Mouse (Mus musculus): ENCODE results near the gene 1700080E11Rik. TPM values are rescaled to one million over a fixed set of nuclear protein-coding genes. Genes with fewer than 3 reads are reported as not detected.
"Not testable (repeated sequence)": the region's sequence is repeated elsewhere in the genome, so short reads cannot be mapped to it uniquely, and the experiment has no call there.

The 1700080E11Rik gene
- polyA plus RNA-seq, 1 experiment from 2014 or later, result not detected

DNA sequence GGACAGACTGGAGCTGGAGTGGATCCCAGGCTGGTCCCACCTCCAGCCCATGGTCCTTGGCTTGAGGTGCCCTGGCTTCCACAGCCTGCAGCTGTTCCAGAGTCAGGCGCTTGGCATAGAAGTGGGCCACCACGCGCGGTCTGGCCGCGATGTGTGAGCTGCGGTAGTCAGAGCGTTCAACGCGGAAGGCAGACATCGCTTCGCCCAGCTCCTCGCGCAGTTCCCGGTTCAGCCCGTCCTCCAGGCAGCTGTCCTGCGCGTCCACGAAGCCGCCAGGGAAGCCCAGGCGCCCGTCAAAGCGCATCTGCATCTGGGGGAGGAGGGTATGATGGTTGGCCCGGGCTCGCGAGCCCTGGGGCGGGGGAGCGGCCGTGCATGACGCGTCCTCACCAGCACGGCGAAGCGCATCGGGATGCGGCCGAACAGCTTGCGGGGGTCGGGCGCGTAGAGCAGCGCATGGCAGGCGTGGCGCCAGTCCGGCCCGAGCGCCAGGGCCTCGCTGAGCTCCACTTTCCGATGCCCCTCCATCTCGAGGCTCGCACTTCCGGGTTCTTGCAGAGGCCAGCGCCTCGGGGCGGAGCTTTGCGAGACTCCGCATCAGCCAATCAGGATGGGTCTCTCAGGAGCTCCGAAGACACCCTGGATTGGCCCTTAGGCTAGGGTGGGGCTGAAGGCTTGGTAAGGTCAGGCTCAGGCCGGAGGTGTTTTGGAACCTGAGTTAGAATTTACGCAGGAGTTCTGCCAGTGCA is 13.5 kb downstream of the 1700080E11Rik start, which contains the start of gene Nudt16:
Gene Nudt16 (minus strand): TSS at position 572 of the 749 bp plus-strand sequence.
- Histone ChIP-seq H3K4me1 (ENCODE audit: control insufficient read depth in 2 of 2, insufficient read depth in 2 of 2, low read length in 2 of 2) (peaks cover 4 to 10% of the 10 kb centered on the region in 2 experiments; a peak in 3 of 4 replicates), H3K4me3 (ENCODE audit: control insufficient read depth in 1 of 2, insufficient read depth in 1 of 2, low read depth in 1 of 2, low read length in 2 of 2) (peak within 1 kb of the TSS; percentile 74 to 77), H3K27ac (replicated peaks in 1 of 2; ENCODE audit: control insufficient read depth in 1 of 2, insufficient read depth in 1 of 2, low read depth in 2 of 2, low read length in 2 of 2) (peak within 1 kb of the TSS; percentile 47 to 55), H3K36me3 (ENCODE audit: control insufficient read depth, insufficient read depth, low read length) (no peaks in the 10 kb centered on the region), H3K9ac (ENCODE audit: low read length) (peak within 1 kb of the TSS; percentile 81), H3K4me2 (ENCODE audit: low read length) (peak within 1 kb of the TSS; percentile 95), H3K9me3 (ENCODE audit: control insufficient read depth, low read length) (no peaks in the 10 kb centered on the region), H3K27me3 (ENCODE audit: control insufficient read depth, insufficient read depth, low read length) (no peaks in the 10 kb centered on the region)
- under 1% methylated on average over 52 of the region's 60 CpGs for WGBS
- peak; percentile 98 for ATAC-seq (ENCODE audit: insufficient number of reproducible peaks, insufficient read depth, low FRiP score, low read depth)

DNA sequence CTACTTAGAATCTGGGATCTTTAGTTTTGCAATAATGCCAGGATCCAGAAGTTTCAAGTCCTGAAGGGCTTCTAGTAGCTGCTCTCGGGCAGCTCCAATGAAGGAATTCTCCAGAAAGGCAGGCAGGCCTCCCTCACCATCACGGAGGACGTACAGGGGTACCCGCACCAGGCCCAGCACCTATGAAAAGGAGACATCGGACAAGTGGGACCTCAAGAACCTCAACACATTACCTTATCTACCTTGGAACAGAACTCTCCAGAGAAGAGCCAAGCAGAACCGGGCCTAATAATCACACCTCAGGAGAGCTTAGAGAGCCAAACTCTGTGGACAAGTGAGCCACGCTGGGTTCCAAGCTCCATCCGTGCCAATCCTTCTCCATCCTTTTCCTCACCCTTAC is 14.6 kb downstream of the 1700080E11Rik start:
- Histone ChIP-seq H3K27ac (replicated peaks in 1 of 2; ENCODE audit: control insufficient read depth in 1 of 2, insufficient read depth in 1 of 2, low read depth in 2 of 2, low read length in 2 of 2) (no peak overlapping the region), H3K27me3 (ENCODE audit: control insufficient read depth, insufficient read depth, low read length) (no peaks in the 10 kb centered on the region), H3K4me1 (ENCODE audit: control insufficient read depth in 2 of 2, insufficient read depth in 2 of 2, low read length in 2 of 2) (peaks cover 4 to 10% of the 10 kb centered on the region in 2 experiments; a peak in 3 of 4 replicates), H3K4me2 (ENCODE audit: low read length) (peak overlapping the region; percentile 95; the same call in 1 of the 2 replicates), H3K9me3 (ENCODE audit: control insufficient read depth, low read length) (no peaks in the 10 kb centered on the region), H3K36me3 (ENCODE audit: control insufficient read depth, insufficient read depth, low read length) (no peaks in the 10 kb centered on the region), H3K4me3 (ENCODE audit: control insufficient read depth in 1 of 2, insufficient read depth in 1 of 2, low read depth in 1 of 2, low read length in 2 of 2) (no peak overlapping the region), H3K9ac (ENCODE audit: low read length) (no peak overlapping the region)
- 90% methylated on average over 8 of the region's 8 CpGs for WGBS
- ATAC-seq (ENCODE audit: insufficient number of reproducible peaks, insufficient read depth, low FRiP score, low read depth), result no peak

DNA sequence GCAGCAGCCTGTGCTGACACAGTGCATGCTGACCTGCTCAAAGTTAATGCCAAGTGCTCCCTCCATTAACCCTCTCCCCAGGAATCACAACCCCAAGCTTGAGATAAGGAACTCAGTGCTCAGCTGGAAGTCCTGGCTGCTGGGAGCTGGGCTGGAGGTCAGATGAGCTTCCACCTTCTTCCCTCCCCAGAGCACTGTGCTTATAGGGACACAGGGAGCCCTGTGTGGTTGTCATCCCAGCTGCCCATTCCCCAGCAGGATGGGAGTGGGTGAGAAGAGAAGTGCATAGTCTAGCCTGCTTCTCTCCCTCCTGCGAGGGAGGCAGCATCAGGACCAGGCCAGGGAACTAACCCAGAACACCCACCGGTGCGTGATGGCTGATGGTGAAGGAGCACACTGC is 19.7 kb downstream of the 1700080E11Rik start:
- 43% methylated on average over 3 of the region's 3 CpGs for WGBS
- not testable (repeated sequence) for ATAC-seq (ENCODE audit: insufficient number of reproducible peaks, insufficient read depth, low FRiP score, low read depth); H3K27ac ChIP-seq (replicated peaks in 1 of 2; ENCODE audit: control insufficient read depth in 1 of 2, insufficient read depth in 1 of 2, low read depth in 2 of 2, low read length in 2 of 2); H3K4me1 ChIP-seq (ENCODE audit: control insufficient read depth in 2 of 2, insufficient read depth in 2 of 2, low read length in 2 of 2); H3K4me3 ChIP-seq (ENCODE audit: control insufficient read depth in 1 of 2, insufficient read depth in 1 of 2, low read depth in 1 of 2, low read length in 2 of 2); H3K9ac ChIP-seq (ENCODE audit: low read length); H3K36me3 ChIP-seq (ENCODE audit: control insufficient read depth, insufficient read depth, low read length); H3K9me3 ChIP-seq (ENCODE audit: control insufficient read depth, low read length); H3K27me3 ChIP-seq (ENCODE audit: control insufficient read depth, insufficient read depth, low read length); H3K4me2 ChIP-seq (ENCODE audit: low read length)

DNA sequence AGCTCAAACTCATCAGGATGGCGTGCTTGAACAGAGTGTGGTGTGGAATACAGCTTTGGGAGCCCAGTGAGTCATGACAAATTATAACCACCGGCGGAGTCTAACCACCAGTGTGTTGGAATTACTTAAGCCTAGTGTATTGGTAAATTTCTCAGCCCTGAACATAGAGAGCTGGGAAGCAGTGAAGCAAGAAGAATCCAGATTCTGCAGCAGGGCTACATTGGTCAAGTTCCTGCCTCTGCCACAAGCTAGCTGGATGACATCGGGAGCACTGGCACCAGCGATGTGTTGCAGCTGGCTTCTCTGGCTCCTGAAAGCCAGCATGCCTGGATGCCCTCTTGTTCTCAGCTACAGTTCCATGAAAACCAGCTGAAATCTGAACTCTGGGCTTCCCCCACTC is 41.0 kb downstream of the 1700080E11Rik start:
- Histone ChIP-seq H3K36me3 (ENCODE audit: control insufficient read depth, insufficient read depth, low read length) (no peaks in the 10 kb centered on the region), H3K4me1 (ENCODE audit: control insufficient read depth in 2 of 2, insufficient read depth in 2 of 2, low read length in 2 of 2) (no peaks in the 10 kb centered on the region), H3K4me3 (ENCODE audit: control insufficient read depth in 1 of 2, insufficient read depth in 1 of 2, low read depth in 1 of 2, low read length in 2 of 2) (no peak overlapping the region), H3K9ac (ENCODE audit: low read length) (no peak overlapping the region), H3K27ac (replicated peaks in 1 of 2; ENCODE audit: control insufficient read depth in 1 of 2, insufficient read depth in 1 of 2, low read depth in 2 of 2, low read length in 2 of 2) (no peak overlapping the region), H3K9me3 (ENCODE audit: control insufficient read depth, low read length) (no peaks in the 10 kb centered on the region), H3K27me3 (ENCODE audit: control insufficient read depth, insufficient read depth, low read length) (no peaks in the 10 kb centered on the region), H3K4me2 (ENCODE audit: low read length) (no peak overlapping the region)
- ATAC-seq (ENCODE audit: insufficient number of reproducible peaks, insufficient read depth, low FRiP score, low read depth), result no peak
- WGBS, result 87% methylated on average over 5 of the region's 5 CpGs

DNA sequence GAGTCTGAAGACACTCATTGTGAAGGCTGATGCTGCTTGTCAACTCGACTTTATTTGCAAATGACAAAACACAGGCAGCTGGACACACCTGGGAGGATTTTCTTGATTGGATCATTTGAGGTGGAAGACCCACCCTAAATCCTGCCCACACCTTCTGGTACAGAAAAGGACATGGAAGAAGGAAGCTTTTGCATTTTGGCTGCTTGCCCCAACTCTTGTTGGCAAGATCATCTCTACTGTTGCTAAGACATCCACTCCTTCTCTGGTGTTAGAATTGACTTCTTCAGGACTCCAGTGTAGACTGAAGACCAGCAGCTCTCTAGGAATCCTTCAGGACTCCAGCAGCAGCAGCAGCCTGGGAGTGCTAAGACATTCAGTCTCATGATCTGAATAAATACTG is 43.0 kb downstream of the 1700080E11Rik start:
- 50% methylated on average over 1 of the region's 1 CpGs for WGBS

DNA sequence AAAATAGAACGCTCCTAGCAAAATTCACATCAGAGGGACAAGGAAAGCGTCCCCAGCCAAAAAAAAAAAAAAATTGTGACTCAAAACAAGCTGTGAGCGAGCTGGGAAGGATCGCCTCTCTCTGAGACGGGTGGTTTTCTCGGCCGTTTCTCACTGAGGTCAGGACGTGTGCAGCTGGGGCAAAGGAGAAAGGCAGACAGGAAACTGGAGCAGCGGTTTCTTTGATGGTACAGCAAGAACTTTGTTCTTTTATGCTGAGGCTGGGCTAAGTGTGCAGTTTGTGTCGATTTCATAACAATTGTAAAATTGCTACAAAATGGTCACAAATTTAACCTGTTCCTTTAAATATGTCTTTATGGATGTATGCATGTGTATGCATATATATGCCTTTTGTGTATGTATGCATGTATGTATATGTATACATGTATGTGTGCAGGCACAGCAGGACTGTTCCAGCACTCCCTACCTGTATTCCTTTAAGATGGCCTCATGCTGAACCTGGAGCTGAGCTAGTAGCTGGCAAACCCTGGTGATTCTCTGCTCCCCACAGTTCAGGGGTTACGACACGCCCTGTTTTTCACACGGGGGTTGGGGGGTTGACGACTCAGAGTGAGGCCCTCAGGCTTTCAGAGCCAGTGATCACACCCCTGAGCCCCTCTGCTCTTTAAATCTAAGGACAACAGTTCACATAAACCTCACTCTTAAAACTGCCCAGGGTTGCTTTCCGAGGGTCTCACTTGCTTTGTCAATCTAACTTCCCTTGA is 43.9 kb downstream of the 1700080E11Rik start:
- H3K4me1 ChIP-seq (ENCODE audit: control insufficient read depth in 2 of 2, insufficient read depth in 2 of 2, low read length in 2 of 2), result no peaks in the 10 kb centered on the region
- H3K27ac ChIP-seq (replicated peaks in 1 of 2; ENCODE audit: control insufficient read depth in 1 of 2, insufficient read depth in 1 of 2, low read depth in 2 of 2, low read length in 2 of 2), result no peak overlapping the region
- no peak overlapping the region for H3K9ac ChIP-seq (ENCODE audit: low read length)
- no peaks in the 10 kb centered on the region for H3K36me3 ChIP-seq (ENCODE audit: control insufficient read depth, insufficient read depth, low read length)
- no peaks in the 10 kb centered on the region for H3K9me3 ChIP-seq (ENCODE audit: control insufficient read depth, low read length)
- H3K4me3 ChIP-seq (ENCODE audit: control insufficient read depth in 1 of 2, insufficient read depth in 1 of 2, low read depth in 1 of 2, low read length in 2 of 2), result no peak overlapping the region
- ATAC-seq (ENCODE audit: insufficient number of reproducible peaks, insufficient read depth, low FRiP score, low read depth), result no peak
- H3K27me3 ChIP-seq (ENCODE audit: control insufficient read depth, insufficient read depth, low read length), result no peaks in the 10 kb centered on the region
- no peak overlapping the region for H3K4me2 ChIP-seq (ENCODE audit: low read length)
- WGBS, result 64% methylated on average over 15 of the region's 15 CpGs

More for the DNA sequence above, 43.0 kb downstream of the 1700080E11Rik start:
- Histone ChIP-seq H3K4me3 (ENCODE audit: control insufficient read depth in 1 of 2, insufficient read depth in 1 of 2, low read depth in 1 of 2, low read length in 2 of 2) (no peak overlapping the region), H3K27ac (replicated peaks in 1 of 2; ENCODE audit: control insufficient read depth in 1 of 2, insufficient read depth in 1 of 2, low read depth in 2 of 2, low read length in 2 of 2) (no peak overlapping the region), H3K27me3 (ENCODE audit: control insufficient read depth, insufficient read depth, low read length) (no peaks in the 10 kb centered on the region), H3K9me3 (ENCODE audit: control insufficient read depth, low read length) (no peaks in the 10 kb centered on the region), H3K9ac (ENCODE audit: low read length) (no peak overlapping the region), H3K4me2 (ENCODE audit: low read length) (no peak overlapping the region), H3K4me1 (ENCODE audit: control insufficient read depth in 2 of 2, insufficient read depth in 2 of 2, low read length in 2 of 2) (no peaks in the 10 kb centered on the region), H3K36me3 (ENCODE audit: control insufficient read depth, insufficient read depth, low read length) (no peaks in the 10 kb centered on the region)
- no peak for ATAC-seq (ENCODE audit: insufficient number of reproducible peaks, insufficient read depth, low FRiP score, low read depth)

Data from heart, embryonic 14.5 days (tissue).